Mouse (Mus musculus): ENCODE results near the gene Jpt1. TPM values are rescaled to one million over a fixed set of nuclear protein-coding genes. Genes with fewer than 3 reads are reported as not detected.
"Not testable (repeated sequence)": the region's sequence is repeated elsewhere in the genome, so short reads cannot be mapped to it uniquely, and the experiment has no call there.

The Jpt1 gene
- polyA plus RNA-seq, 1 experiment: 1,229 TPM

GRCm38 (mm10) chr11:115511121-115511520, 3.1 kb downstream of the Jpt1 start:
- peak; percentile 14 for DNase-seq (ENCODE audit: low read depth)
- TF ChIP-seq POLR2A (IDR thresholded peaks at IDR 0.05; ENCODE audit: borderline replicate concordance, extremely low read depth, insufficient read depth, insufficient read length, poor library complexity, severe bottlenecking) (no peak), CTCF (IDR thresholded peaks at IDR 0.05; ENCODE audit: borderline replicate concordance, extremely low read depth, insufficient read depth, insufficient read length) (no peak)

- TF ChIP-seq POLR2A (IDR thresholded peaks at IDR 0.05; ENCODE audit: borderline replicate concordance, extremely low read depth, insufficient read depth, insufficient read length, poor library complexity, severe bottlenecking): no peak
- TF ChIP-seq CTCF (IDR thresholded peaks at IDR 0.05; ENCODE audit: borderline replicate concordance, extremely low read depth, insufficient read depth, insufficient read length): no peak
These were observed 3.7 kb downstream of the Jpt1 start for GRCm38 (mm10) chr11:115510507-115510888.

GRCm38 (mm10) chr11:115509773-115510506, 4.2 kb downstream of the Jpt1 start:
- no peak for TF ChIP-seq POLR2A (IDR thresholded peaks at IDR 0.05; ENCODE audit: borderline replicate concordance, extremely low read depth, insufficient read depth, insufficient read length, poor library complexity, severe bottlenecking)
- TF ChIP-seq CTCF (IDR thresholded peaks at IDR 0.05; ENCODE audit: borderline replicate concordance, extremely low read depth, insufficient read depth, insufficient read length): no peak
- DNase-seq (ENCODE audit: low read depth): peak; percentile 66

More at GRCm38 (mm10) chr11:115510507-115510888, 3.7 kb downstream of the Jpt1 start:
- DNase-seq (ENCODE audit: low read depth): no peak

GRCm38 (mm10) chr11:115508061-115508460, 6.1 kb downstream of the Jpt1 start:
- DNase-seq (ENCODE audit: low read depth): no peak
- TF ChIP-seq CTCF (IDR thresholded peaks at IDR 0.05; ENCODE audit: borderline replicate concordance, extremely low read depth, insufficient read depth, insufficient read length) (no peak), POLR2A (IDR thresholded peaks at IDR 0.05; ENCODE audit: borderline replicate concordance, extremely low read depth, insufficient read depth, insufficient read length, poor library complexity, severe bottlenecking) (no peak)

GRCm38 (mm10) chr11:115506586-115506985, 7.6 kb downstream of the Jpt1 start:
- no peak for DNase-seq (ENCODE audit: low read depth)
- TF ChIP-seq CTCF (IDR thresholded peaks at IDR 0.05; ENCODE audit: borderline replicate concordance, extremely low read depth, insufficient read depth, insufficient read length): no peak
- TF ChIP-seq POLR2A (IDR thresholded peaks at IDR 0.05; ENCODE audit: borderline replicate concordance, extremely low read depth, insufficient read depth, insufficient read length, poor library complexity, severe bottlenecking): no peak

- no peak for DNase-seq (ENCODE audit: low read depth)
- TF ChIP-seq POLR2A (IDR thresholded peaks at IDR 0.05; ENCODE audit: borderline replicate concordance, extremely low read depth, insufficient read depth, insufficient read length, poor library complexity, severe bottlenecking): no peak
- TF ChIP-seq CTCF (IDR thresholded peaks at IDR 0.05; ENCODE audit: borderline replicate concordance, extremely low read depth, insufficient read depth, insufficient read length): no peak
These were observed 11.6 kb downstream of the Jpt1 start for GRCm38 (mm10) chr11:115502636-115503035.

- not testable (repeated sequence) for DNase-seq (ENCODE audit: low read depth)
These were observed 17.6 kb downstream of the Jpt1 start for GRCm38 (mm10) chr11:115496559-115496958.

GRCm38 (mm10) chr11:115492387-115492786, 21.8 kb downstream of the Jpt1 start:
- no peak for TF ChIP-seq POLR2A (IDR thresholded peaks at IDR 0.05; ENCODE audit: borderline replicate concordance, extremely low read depth, insufficient read depth, insufficient read length, poor library complexity, severe bottlenecking)
- no peak for TF ChIP-seq CTCF (IDR thresholded peaks at IDR 0.05; ENCODE audit: borderline replicate concordance, extremely low read depth, insufficient read depth, insufficient read length)
- DNase-seq (ENCODE audit: low read depth): no peak

- DNase-seq (ENCODE audit: low read depth): peak; percentile 91
- peak; percentile 71 for TF ChIP-seq CTCF (IDR thresholded peaks at IDR 0.05; ENCODE audit: borderline replicate concordance, extremely low read depth, insufficient read depth, insufficient read length)
- TF ChIP-seq POLR2A (IDR thresholded peaks at IDR 0.05; ENCODE audit: borderline replicate concordance, extremely low read depth, insufficient read depth, insufficient read length, poor library complexity, severe bottlenecking): peak; percentile 26; the same call in 1 of the 2 replicates
These were observed 22.7 kb downstream of the Jpt1 start, which contains the start of gene Nt5c for GRCm38 (mm10) chr11:115491356-115492083. TSS of gene Nt5c (minus strand) at chr11:115491862.

- TF ChIP-seq POLR2A (IDR thresholded peaks at IDR 0.05; ENCODE audit: borderline replicate concordance, extremely low read depth, insufficient read depth, insufficient read length, poor library complexity, severe bottlenecking) (no peak), CTCF (IDR thresholded peaks at IDR 0.05; ENCODE audit: borderline replicate concordance, extremely low read depth, insufficient read depth, insufficient read length) (no peak)
- no peak for DNase-seq (ENCODE audit: low read depth)
These were observed 23.5 kb downstream of the Jpt1 start for GRCm38 (mm10) chr11:115490441-115491355.

- TF ChIP-seq CTCF (IDR thresholded peaks at IDR 0.05; ENCODE audit: borderline replicate concordance, extremely low read depth, insufficient read depth, insufficient read length): no peak
- no peak for TF ChIP-seq POLR2A (IDR thresholded peaks at IDR 0.05; ENCODE audit: borderline replicate concordance, extremely low read depth, insufficient read depth, insufficient read length, poor library complexity, severe bottlenecking)
- no peak for DNase-seq (ENCODE audit: low read depth)
These were observed 25.6 kb downstream of the Jpt1 start for GRCm38 (mm10) chr11:115488551-115489104.

All from brain, embryonic 14.5 days (tissue).